Mouse (Mus musculus): Measurements from ENCODE around the gene Isg20l2.

- TF ChIP-seq POLR2A (IDR thresholded peaks at IDR 0.05; ENCODE audit: borderline replicate concordance, extremely low read depth, insufficient read depth, insufficient read length, poor library complexity, severe bottlenecking) (no peak), CTCF (IDR thresholded peaks at IDR 0.05; ENCODE audit: borderline replicate concordance, extremely low read depth, insufficient read depth, insufficient read length) (no peak)
Measured at GRCm38 (mm10) chr3:87971489-87972202, 41.5 kb downstream of the Isg20l2 start.
